Mouse (Mus musculus): ENCODE measurements around the gene Nr2f1.

Nr2f1 gene

DNA sequence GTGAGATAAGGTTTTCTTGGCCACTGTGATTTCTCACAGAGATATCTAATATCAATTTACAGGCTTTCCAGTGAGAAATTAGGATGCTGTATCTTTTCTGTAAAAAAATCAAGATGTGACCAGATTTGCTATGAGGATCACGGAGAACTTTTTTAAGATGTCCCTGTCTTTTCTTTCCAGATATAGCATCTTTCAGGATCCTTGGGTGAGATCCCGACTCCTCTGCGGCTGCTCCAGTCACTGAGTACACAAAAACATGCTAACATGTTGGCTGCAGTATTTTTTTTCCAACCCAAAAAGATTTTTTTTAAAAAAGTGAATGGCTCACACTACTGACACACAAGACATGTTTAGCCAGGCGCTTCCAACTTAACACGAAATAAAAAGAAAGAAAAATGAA lies 20.8 kb downstream of the Nr2f1 start:
- no peak for DNase-seq

DNA sequence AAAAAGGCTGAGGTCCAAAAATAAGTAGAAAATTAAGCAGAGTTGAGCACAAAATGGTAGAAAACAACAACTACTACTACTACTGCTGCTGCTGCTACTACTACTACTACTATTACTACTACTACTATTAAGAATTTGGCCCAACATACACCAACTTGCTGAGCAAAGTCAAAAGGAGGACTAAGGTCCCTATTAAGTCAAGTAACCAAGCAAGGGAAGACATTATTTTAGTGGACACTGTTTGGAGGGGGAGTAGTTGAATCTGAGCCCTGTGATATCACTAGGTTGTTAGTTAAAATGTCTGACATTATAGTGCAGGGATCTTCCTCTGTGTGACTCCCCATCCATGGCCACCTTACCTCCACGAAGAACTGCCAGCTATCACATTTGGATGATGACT lies 21.5 kb downstream of the Nr2f1 start:
- no peak for DNase-seq

DNA sequence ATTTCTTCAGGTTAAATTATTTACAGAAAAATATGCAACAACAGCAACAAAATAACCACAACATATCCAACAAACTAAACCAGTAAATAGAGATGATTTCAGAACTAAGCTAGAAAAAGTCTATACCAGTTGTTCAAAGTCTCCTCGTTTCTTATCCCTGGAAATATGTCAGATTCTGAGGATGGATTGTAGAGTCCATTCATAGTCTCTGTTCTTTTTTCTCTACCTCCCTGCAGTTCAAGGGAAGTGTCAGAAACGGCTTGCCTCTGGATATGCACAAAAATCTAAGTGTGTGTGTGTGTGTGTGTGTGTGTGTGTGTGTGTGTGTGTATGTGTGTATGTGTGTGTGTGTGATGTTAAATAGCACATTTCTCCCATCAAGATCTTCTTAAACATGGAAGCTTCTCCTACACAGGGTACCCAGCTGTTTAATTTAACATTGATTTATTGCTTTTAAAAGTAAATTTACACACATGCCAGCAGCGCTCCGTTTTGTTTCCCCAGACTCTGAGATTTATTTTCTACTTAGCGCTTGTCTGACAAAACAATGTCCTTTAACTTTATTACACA lies 22.1 kb downstream of the Nr2f1 start:
- no peak for DNase-seq

DNA sequence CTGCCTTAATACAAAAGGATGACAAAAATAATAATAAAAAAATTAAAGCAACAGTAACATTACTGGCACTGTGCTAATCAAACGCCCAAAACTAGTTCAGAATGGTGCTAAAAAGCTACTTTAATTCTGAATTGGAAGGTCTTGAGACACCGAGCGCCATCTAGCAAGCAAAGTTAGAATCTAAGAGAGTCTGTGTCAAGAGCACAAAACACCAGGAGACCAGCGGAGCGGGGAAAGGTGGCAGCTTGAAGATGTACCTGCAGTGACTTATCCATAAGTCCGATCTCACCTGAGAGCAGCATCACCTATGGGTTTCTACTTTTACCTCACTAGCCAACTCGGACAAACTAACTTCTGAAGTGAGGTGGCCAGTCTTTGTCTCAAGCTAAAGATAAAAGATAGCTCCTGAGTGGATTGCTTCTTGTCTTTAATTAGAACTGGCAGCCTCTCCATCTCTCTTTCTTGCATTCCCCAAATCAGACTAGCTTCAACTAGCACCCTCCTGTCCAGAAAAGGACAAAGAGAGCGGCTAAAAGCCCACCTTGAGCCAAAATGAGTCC lies 23.7 kb downstream of the Nr2f1 start:
- DNase-seq = peak; percentile 62 to 70

DNA sequence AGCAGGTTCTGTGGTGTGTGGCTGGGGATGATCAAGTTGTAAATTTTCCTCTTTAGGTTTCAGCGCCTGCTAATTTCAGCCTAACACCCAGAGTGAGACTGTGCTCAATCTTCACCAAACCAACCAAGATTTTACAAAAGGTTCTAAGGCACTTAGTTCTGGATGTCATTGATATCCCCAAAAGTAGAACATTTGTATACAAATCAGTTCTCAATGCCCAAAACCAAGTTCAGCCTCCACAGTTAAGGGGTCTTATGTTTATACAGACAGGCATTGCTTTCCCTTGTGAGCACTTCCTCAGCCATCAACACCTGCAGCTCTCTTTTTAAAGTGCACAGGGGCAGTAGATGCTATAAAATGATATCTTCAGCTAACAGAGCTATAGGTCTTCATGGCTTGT lies 24.7 kb downstream of the Nr2f1 start:
- no peak for DNase-seq

DNA sequence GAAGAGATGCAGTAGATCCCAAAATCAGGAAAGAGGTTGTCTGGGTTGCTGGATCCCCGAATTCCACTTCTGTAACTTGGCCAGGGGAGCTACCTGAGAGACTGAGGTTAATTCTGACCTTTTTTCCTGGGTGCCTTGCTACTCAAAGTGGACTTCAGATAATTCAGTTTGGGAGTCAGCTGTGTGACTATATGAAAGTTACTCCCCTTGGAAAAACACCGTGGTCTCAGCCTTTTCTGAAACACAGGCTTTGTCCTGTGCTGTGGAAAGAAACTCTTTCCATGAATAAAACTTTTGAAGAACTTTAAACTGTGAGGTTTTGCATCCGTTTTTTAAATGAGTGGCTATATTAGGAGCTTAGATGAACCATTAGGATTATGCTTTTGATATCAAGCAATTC lies 25.4 kb downstream of the Nr2f1 start:
- DNase-seq = no peak

DNA sequence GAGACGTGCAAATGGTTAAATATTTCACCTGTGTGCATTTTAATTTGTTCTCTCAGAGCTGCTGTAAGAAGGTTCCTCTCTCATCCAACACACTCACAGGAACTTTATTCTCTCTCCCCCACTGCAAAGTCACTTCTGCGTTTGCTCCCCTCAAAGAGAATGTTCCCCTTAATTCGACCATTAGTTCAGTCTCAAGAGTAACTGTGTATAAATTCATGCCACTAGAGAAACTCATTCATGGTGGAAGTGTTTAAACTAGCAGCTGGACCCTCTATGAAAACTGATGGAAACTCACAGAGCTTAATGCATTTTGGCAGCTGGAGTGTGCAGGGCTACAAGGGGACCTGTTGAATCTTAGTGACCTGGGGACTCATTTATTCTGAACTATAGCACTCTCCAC lies 26.7 kb downstream of the Nr2f1 start:
- no peak for DNase-seq

DNA sequence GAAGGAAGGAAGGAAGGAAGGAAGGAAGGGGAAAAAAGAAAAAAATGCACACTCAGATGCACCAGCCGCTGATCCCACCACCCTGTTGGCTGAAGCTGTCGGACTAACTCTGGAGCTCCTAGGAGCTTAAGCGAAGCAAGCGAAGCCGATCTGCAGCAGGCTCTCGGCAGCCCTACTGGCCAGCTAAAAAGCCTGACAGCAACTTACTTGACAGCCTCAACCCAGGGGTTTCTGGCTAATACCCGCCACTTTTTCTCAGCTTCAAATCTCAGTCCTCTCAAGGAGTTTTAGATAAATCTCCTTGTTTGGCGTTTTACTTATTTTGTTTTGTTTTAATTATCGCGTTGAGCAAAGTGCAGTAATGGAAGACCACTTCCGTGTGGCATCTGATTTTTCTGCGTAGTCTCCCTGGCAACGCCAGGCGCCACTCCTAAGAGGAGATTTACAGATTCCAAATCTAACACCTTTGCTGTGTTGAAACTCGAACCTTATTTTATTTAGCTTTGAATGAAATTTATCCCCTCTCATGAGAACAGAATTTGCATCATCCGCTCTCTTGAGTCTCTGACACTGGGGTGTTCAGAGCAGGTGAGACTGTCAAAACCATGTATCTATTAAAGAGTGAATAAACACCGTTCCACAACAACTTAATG lies 27.4 kb downstream of the Nr2f1 start:
- DNase-seq = peak in 1 of 2 experiments; percentile 34

DNA sequence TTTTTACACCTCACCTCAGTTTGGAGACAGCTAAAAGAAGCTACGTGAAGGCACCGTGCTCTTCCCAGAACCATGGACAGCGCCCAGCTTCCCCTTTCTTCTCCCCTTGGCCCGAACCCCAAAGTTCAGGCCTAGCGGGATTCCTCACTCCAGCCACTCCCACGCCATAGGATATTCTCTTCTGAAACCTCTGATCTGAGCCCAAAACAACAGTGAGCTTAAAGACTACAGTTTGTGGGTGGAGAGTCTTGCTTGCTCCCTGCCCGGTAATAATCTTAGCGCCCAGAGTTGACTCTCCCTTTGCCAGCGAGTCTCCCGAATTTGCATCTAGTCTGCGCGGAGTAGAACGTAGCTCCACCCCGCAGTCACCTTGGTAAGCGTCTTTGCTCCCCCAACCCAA lies 28.2 kb downstream of the Nr2f1 start:
- DNase-seq = peak in 1 of 2 experiments; percentile 26

DNA sequence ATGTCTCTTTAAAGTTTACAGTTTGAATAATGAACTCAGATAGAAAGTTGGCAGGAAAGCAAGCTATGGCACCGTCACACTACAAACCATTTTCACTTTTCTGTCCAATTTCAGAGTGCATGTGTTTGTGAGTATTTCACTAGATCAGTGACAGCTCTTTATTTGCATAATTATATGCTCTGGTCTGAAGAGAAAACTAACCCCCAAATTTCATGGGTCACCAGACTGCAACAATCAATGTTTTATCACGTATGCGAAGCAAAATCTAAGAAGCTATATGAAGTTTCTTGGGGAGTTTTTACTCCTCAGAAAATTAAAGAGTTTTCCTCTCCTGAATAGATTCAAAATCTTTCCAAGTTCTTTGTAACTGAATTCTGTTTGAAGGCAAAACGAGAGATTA lies 31.4 kb downstream of the Nr2f1 start:
- no peak for DNase-seq

DNA sequence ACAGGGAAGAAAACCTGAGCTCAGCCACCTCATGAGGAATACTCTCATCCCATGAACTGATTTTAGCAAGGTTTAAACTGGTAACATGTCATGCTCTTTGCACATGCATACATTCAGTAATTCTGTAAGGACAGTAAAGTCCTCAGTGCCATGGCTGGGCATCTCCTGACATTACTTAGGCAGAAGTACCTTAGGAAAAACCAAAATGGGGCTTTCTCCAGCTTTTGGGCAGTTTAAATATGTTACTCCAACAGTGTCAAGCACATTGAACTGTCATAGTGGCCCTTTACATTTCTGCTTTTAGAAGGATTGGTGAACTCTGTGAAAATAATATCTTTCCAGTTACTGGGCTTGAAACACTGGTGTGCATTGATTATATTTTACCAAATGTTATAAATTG lies 34.6 kb downstream of the Nr2f1 start:
- DNase-seq = no peak

DNA sequence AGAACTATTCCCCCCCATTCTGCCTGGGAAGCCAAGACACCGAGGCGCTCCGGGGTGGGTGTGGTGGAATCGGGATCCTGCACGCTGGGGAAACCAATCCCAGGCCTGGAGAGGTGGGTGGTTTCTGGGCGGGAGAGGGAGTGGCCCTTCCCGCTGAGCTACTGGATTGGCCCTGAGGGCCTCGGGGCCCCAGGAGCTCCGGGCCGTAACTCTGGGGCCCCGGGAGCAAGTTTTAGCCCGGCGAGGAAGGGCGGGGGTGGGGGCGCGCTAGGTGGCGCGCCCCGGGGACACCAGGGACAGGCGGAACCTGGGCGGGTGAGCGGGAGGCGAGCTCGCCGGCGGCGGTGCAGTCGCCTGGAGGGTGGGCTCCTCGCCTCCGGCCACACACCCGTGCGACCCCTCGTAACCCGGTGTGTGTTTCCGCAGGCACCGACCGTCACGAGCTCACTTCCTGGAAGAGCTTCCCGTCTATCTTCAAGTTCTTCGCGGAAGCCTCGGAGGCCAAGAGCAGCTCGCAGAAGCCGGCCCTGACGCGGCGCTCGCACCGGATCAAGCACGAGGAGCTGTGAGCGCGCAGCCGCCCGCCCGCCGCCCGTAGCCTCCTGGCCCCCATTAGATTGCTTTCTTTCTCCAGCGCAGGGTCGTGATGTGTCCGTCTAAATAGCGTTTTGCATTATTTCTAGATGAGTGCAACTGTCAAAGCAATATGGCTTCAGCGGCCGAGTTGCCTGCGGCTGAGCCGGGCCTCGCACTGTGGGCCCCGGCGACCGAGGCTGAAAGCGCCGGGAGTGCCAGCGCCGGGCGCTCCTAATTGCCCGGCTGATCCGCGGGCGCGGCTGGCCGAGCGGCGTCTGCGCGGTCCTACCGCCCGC lies 36.2 kb downstream of the Nr2f1 start:
- peak; percentile 77 to 84 for DNase-seq

DNA sequence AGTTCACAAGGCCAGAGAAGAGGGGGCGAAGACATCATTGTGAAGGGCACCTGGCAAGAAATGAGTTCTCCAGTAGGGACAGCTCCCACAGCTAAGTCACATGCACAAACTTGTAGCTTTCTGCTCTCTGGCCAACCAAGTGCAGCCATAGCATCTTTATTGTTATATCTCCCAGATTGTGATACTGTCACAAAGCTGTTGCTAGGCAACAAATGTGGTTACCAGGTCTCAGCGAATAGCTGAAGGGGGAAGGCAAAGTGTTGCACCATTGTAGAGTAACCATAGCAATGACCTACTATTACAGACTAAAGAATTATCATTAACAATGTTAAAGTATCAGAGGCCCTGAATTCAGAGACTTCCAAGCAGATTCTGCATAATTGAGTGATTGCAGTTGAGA lies 37.4 kb downstream of the Nr2f1 start:
- DNase-seq = no peak

DNA sequence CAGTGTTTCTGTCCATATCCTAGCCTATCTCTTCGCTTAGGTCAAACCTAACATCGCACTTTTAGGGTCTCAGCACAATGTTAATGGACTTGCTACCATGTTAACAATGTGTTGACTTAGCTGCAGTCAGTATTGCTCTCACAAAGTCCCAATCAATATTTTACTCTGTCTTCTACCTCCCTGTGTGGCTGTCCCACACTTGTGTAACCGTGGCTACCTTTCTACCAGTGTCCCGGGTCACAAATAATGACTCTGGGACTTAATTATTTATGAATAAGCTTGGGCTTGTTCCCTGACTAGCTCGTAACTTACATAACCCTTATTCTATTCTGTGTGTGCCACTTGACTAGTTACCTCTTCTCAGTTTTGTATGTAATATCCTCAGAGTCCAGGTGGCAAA lies 42.1 kb downstream of the Nr2f1 start:
- no peak for DNase-seq

Data from cerebellum, postnatal 14 days (tissue).